Mouse (Mus musculus) myocyte (in vitro differentiated cells): Measurements from ENCODE around the gene Dtnb.

Experiments
- MAX ChIP-seq: IDR thresholded peaks from one replicate; pipeline ENCODE4 v1.6.1; 2011; ENCODE audit warnings: low read depth, mild to moderate bottlenecking, control low read depth
- MYOD1 ChIP-seq, 3 experiments: IDR thresholded peaks; one replicate each; pipeline ENCODE4 v1.6.1; 2011; ENCODE audit warnings: control low read depth in 2 of 3, low read depth in 2 of 3, mild to moderate bottlenecking in 2 of 3, moderate library complexity in 1 of 3; ENCODE audit not compliant: insufficient read length in 2 of 3, control insufficient read depth in 1 of 3
- MYOG ChIP-seq, 3 experiments: IDR thresholded peaks; one replicate each; pipeline ENCODE4 v1.6.1; 2011; ENCODE audit warnings: control low read depth in 2 of 3, low read depth in 2 of 3, mild to moderate bottlenecking in 2 of 3; ENCODE audit not compliant: insufficient read length in 2 of 3, control insufficient read depth in 1 of 3, insufficient read depth in 1 of 3
- POLR2A ChIP-seq: IDR thresholded peaks from one replicate; pipeline ENCODE4 v1.6.1; 2011; ENCODE audit warnings: low read depth, mild to moderate bottlenecking, control low read depth, moderate library complexity; ENCODE audit not compliant: insufficient read length
- TCF12 ChIP-seq: IDR thresholded peaks from one replicate; pipeline ENCODE4 v1.6.1; 2011; ENCODE audit warnings: mild to moderate bottlenecking, control low read depth; ENCODE audit not compliant: poor library complexity, insufficient read depth, severe bottlenecking

DNA sequence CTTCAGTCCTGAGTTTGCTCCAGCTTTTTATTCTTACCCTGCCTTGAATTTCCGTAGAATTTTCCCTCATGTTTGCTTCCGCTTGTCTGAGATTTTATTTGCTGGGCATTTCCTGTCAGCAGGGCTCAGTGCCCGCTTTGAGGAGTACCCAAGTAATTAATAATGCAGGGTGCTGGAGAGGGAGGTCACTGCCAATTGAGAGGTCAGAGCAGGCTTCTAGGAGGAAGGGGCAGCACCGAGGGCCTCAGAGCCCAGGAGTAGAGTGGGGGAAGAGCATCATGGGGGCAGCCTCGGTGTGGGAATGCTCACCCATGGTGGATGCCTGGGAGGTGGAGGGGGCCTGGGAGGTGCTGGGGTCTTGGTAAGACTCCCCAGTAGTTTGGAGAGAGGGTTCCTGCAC, 239.4 kb downstream of the Dtnb start:
- TF ChIP-seq POLR2A (no peak), TCF12 (no peak), MAX (no peak), MYOD1 (IDR thresholded peaks at IDR 0.05; ENCODE audit: control insufficient read depth in 1 of 3, insufficient read length in 2 of 3, low read depth in 2 of 3) (no peak), MYOG (IDR thresholded peaks at IDR 0.05; ENCODE audit: control insufficient read depth in 1 of 3, insufficient read depth in 1 of 3, insufficient read length in 2 of 3, low read depth in 2 of 3) (no peak)
